Mouse (Mus musculus) thymus, postnatal 0 days (tissue): ENCODE measurements around the gene Dapk3. TPM values are rescaled to one million over a fixed set of nuclear protein-coding genes. Genes with fewer than 3 reads are reported as not detected.

Source experiments
- DNase-seq: peaks from one replicate; pipeline ENCODE4 v3.0.0-alpha.2; 2015; ENCODE audit warnings: low spot score
- polyA plus RNA-seq: library from polyadenylated mRNA; unstranded; fragments of >200 nt; fragmentation: Nextera tagmentation; extraction: Ambion mirVana; gene quantifications from 2 replicates; pipeline ENCODE4 v1.2.1, GENCODE M21; 2015

Gene Dapk3
- 47.8 and 54.1 TPM in 2 replicates for polyA plus RNA-seq

GRCm38 (mm10) chr10:81182336-81183333 lies at the start of gene Dapk3:
Gene Dapk3, plus strand, starts transcription at chr10:81183005.
- DNase-seq, result peak; percentile 99

GRCm38 (mm10) chr10:81134181-81134587 lies 48.6 kb upstream of the Dapk3 start:
- DNase-seq, result peak; percentile 21

DNA sequence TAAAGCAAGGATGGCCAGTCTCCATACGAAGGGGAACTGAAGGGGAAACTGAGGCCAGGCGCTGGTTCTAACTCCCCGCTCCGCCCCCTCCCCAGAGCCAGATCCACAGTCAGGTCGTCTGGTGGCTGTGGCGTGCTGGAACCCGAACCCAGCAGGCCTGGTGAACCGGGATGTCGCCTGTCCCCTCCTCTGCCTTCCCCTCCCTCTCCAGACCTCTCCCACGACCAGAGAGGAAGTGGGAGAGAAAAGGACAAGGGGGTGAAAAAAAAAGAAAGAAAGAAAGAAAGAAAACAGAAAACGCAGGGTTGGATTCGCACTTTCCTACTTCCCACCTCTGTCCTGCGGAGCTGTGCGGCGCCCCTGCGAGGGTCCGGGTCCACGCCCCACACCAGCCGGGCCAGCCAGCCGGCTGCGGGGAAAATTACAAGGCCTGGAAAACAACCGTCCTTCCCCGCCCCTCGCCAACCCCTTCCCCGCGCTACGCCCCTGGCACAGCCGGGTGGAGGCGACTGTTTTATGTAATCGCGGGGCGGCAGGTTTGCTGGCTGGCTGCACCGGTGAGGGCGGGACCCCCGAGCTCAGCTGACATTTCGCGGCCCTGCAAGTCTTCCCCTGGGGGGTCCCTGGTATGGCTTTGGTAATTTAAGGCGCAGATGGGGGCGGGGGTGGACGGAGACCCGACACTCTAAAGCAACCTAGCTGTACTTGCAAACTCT lies 47.7 kb upstream of the Dapk3 start, which contains the start of gene Zbtb7a:
Gene Zbtb7a, plus strand, starts transcription at position 255 of the 716 bp plus-strand sequence.
- peak; percentile 37 for DNase-seq

DNA sequence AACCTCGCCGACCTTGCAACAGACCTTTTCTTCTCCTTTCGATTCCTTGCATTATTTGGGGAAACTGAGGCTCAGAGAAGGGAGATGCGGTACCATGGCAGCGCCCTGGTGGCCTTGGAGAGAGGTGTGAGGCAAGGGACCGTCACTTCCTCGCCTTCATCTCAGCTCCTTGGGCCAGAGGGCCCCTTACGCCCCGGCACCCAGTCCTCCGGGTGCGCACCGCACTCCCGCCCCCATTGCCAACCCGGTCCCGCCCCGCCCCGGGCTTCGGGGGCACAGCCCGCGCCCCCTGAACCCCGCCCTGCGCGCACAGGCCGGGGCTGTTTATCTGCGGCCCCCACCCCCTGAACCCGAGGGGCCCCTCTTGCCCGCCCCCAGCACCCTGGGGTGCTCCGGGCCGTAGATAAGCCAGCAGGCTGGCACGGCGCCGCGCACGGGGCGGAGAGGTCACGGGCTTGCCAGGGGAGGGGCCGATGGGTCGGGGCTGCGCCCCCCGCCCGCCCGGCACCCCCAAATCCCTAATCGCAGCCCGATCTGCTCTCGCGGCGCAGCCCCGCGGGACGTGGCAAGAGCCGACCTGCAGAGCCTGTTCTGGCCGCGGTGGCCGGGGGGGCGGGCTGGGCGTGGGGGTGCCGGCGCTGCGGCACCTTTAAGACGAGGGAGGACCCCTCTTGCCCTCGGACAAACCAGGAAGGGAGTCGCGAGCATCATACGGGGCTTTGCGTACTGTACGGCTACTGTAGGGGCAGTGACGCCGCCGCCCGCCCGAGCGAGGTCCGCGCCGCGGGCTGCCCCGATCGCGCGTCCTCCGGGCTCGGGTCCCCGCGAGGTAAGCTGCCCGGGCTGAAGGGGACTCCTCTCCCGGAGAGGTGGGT lies 46.7 kb upstream of the Dapk3 start:
- peak; percentile 61 for DNase-seq

DNA sequence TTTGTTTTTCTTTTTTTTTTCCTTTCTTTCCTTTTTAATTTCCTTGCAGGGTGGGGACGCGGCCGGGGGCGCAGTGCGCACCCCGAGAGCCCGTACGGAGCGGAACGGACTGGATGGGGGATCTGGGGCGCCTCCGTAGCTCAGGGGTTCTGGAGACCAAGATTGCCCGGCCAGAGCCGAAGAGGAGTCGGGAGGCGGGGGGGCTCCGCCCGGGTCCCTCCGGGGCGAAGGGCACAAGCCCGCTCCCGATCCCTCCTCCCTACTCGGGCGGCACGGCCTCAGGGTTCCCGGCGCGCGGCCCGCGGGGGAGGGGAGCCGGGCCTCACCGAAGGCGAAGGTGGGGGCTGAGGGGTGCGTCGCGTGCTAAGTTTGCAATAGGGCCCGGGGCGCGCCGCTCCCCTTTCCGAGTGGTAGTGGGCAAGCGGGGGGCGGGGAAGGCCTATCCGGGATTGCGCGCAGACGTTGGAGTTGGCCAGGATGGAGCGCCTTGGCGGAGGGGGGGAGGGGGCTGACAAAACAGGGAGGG lies 46.0 kb upstream of the Dapk3 start:
- DNase-seq, result peak; percentile 83

GRCm38 (mm10) chr10:81137252-81138130 lies 45.3 kb upstream of the Dapk3 start:
- peak; percentile 99 for DNase-seq

DNA sequence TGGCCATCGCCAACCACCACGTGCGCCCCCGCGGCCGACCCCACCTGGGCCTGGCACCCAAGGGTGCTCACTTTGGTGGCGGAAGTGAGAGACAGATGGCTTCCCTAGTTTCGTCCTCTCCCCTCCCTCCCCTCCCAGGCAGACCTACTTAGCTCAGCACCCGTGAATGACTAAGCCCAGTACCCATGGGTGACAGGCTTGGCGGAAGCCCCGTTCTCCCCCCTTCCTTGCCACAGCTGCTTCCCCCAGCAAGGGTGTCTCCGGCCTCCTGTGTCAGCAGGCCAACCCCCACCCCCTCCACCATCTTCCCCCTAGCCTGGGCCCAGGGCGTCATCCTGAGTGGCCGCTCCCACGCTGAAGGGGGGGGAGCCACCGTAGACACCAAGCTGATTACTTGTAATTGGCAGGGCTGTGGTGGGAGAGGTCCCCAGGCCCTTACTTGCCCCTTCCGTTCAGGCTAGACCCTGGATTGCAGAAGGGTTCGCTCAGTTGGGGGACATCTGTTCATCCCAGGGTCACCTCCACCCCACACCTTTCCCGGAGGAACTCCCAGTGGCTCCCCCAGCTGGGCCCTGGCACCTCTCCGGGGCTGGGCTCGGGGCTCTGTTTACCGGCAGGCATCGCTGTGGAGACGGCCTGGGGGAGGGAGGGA lies 44.5 kb upstream of the Dapk3 start:
- DNase-seq, result peak; percentile 79

DNA sequence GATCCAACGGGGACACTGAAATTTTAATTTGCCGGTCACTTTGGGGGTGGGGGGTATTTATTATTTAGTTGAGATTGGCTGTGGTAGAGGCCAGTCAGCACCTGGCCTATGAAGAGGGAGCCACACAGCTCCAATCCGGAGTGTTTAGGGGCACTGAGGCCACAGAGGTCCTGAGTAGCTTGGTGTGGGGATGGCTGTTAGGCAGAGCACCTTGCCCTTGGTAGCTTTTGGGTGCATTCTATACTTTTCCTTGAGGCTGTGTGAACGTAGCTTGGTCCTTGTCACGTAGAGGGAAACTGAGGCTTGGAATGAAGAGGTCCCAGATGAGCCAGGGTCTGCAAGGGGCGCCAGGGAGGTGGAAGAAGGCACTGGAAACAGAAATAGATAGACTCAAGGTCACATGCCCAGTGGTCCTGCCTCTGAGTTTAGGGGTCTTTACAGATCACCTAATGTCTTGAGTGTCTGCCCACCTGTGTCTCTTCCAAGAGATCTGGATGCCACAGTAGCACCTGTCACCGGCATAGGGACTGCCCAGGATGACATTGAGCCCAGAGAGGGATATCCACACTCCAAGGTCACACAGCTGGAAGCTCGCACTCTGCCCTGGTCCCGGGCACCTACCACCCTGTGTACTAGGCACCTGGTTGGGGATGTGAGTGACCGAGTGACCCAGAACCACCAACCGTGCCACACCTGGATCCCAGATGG lies 43.8 kb upstream of the Dapk3 start:
- DNase-seq, result no peak

- no peak for DNase-seq
Observed at GRCm38 (mm10) chr10:81139529-81139846, 43.3 kb upstream of the Dapk3 start.

GRCm38 (mm10) chr10:81140005-81140404 lies 42.8 kb upstream of the Dapk3 start:
- no peak for DNase-seq

GRCm38 (mm10) chr10:81140717-81141454 lies 41.9 kb upstream of the Dapk3 start:
- DNase-seq, result peak; percentile 40

GRCm38 (mm10) chr10:81141455-81142210 lies 41.2 kb upstream of the Dapk3 start:
- no peak for DNase-seq

- DNase-seq, result no peak
Observed at GRCm38 (mm10) chr10:81142551-81142981, 40.2 kb upstream of the Dapk3 start.

- no peak for DNase-seq
Observed at GRCm38 (mm10) chr10:81143157-81143633, 39.6 kb upstream of the Dapk3 start.

- no peak for DNase-seq
Observed at GRCm38 (mm10) chr10:81143845-81144437, 38.9 kb upstream of the Dapk3 start.

- DNase-seq, result no peak
Observed at GRCm38 (mm10) chr10:81144667-81145066, 38.1 kb upstream of the Dapk3 start.

DNA sequence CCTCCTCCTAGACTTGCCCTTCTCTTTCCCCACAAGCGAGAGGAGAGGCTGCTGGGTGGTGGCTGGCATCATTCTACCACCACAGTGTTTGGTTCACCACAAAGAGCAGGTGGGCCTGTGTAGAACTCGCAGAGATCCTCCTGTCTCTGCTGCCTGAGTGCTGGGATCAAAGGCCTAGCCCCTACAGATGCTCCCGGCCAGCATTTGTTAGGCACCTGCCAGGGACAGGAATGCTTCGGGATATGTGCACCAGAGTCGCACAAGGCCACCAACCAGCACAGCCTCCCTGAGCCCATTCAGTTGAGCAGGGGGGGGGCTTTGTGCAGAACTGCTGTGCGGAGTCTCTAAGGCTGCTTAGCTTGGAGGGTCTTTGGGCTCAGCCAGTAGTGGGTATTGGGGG lies 37.5 kb upstream of the Dapk3 start:
- DNase-seq, result no peak
